In genomic region chr9:25041665-25042064, GRCm38 (mm10) we compare ENCODE assay signal across 9 mouse cellular contexts. TPM values are rescaled to one million over a fixed set of nuclear protein-coding genes. Genes with fewer than 3 reads are reported as not detected.
DNase-seq lines count a peak whose midpoint lies in the region; ATAC-seq and TF ChIP-seq lines count a peak whose summit lies in the region.
"Had no signal": no experiment of that assay in that cellular context is flagged by ENCODE, and none has a peak within 500 bp of the region (broad histone marks: within the 10 kb centered on the region; RNA-seq: fewer than 3 reads in every experiment).

No protein-coding gene starts in this region.

- TF ChIP-seq CTCF in layer of hippocampus, adult 2 months (conservative IDR thresholded peaks at IDR 0.05) = peak; percentile 93

- no peak overlapping the region for H3K27ac ChIP-seq in heart, embryonic 12.5 days (ENCODE audit: poor library complexity, severe bottlenecking)
- H3K27ac ChIP-seq in forebrain, embryonic 13.5 days = no peak overlapping the region
- no peak overlapping the region for H3K27ac ChIP-seq in layer of hippocampus, adult 2 months
- H3K27ac ChIP-seq in midbrain, embryonic 13.5 days = no peak overlapping the region

- no peaks in the 10 kb centered on the region for H3K27me3 ChIP-seq in heart, embryonic 12.5 days (replicated peaks)
- no peaks in the 10 kb centered on the region for H3K27me3 ChIP-seq in forebrain, embryonic 13.5 days
- H3K27me3 ChIP-seq in midbrain, embryonic 13.5 days = no peaks in the 10 kb centered on the region

- H3K4me2 ChIP-seq in heart, embryonic 12.5 days = no peak overlapping the region
- H3K4me2 ChIP-seq in forebrain, embryonic 13.5 days = no peak overlapping the region
- H3K4me2 ChIP-seq in midbrain, embryonic 13.5 days (replicated peaks) = no peak overlapping the region

- peak; percentile 49 for DNase-seq in heart, adult 11 months
- peak; percentile 31 for DNase-seq in A20 (ENCODE audit: low read depth, low spot score)
- DNase-seq in adrenal gland, postnatal 14 days = peak; percentile 41
- DNase-seq in layer of hippocampus, adult 2 months (ENCODE audit: low spot score in 2 of 2) = peak; percentile 38 to 69
- no peak for DNase-seq in gastrocnemius, postnatal 14 days

- intact Hi-C loops in gastrocnemius, postnatal 14 days (cut with DNase I; ENCODE audit: low total_unique reads) = no loop called here

- whole genome bisulfite sequencing in heart, embryonic 12.5 days = 21% methylated on average over 6 of the region's 6 CpGs
- 28% methylated on average over 6 of the region's 6 CpGs for WGBS in forebrain, embryonic 13.5 days
- 30% methylated on average over 6 of the region's 6 CpGs for WGBS in midbrain, embryonic 13.5 days

- H3K9me3 ChIP-seq in heart, embryonic 12.5 days (replicated peaks) = no peaks in the 10 kb centered on the region
- H3K9me3 ChIP-seq in forebrain, embryonic 13.5 days (replicated peaks) = no peaks in the 10 kb centered on the region
- H3K9me3 ChIP-seq in midbrain, embryonic 13.5 days = no peaks in the 10 kb centered on the region

- H3K36me3 ChIP-seq in heart, embryonic 12.5 days = no peaks in the 10 kb centered on the region
- H3K36me3 ChIP-seq in forebrain, embryonic 13.5 days (ENCODE audit: poor library complexity, severe bottlenecking) = no peaks in the 10 kb centered on the region
- no peaks in the 10 kb centered on the region for H3K36me3 ChIP-seq in midbrain, embryonic 13.5 days

- no peak overlapping the region for H3K4me3 ChIP-seq in heart, embryonic 12.5 days
- no peak overlapping the region for H3K4me3 ChIP-seq in forebrain, embryonic 13.5 days
- H3K4me3 ChIP-seq in layer of hippocampus, adult 2 months = no peak overlapping the region
- H3K4me3 ChIP-seq in midbrain, embryonic 13.5 days (replicated peaks) = no peak overlapping the region

- H3K4me1 ChIP-seq in heart, embryonic 12.5 days (replicated peaks) = peaks cover 9% of the 10 kb centered on the region; the same call in 1 of the 2 replicates
- no peaks in the 10 kb centered on the region for H3K4me1 ChIP-seq in forebrain, embryonic 13.5 days
- no peaks in the 10 kb centered on the region for H3K4me1 ChIP-seq in midbrain, embryonic 13.5 days (replicated peaks)

- no peak for ATAC-seq in heart, embryonic 12.5 days (ENCODE audit: insufficient number of reproducible peaks, low FRiP score)
- peak; percentile 50; the same call in 1 of the 2 replicates for ATAC-seq in forebrain, embryonic 13.5 days
- ATAC-seq in midbrain, embryonic 13.5 days = peak; percentile 40; the same call in 1 of the 2 replicates

- no peak overlapping the region for H3K9ac ChIP-seq in heart, embryonic 12.5 days
- no peak overlapping the region for H3K9ac ChIP-seq in forebrain, embryonic 13.5 days
- no peak overlapping the region for H3K9ac ChIP-seq in midbrain, embryonic 13.5 days (replicated peaks)

RNA-seq across cellular contexts. Expression of gene Gm10181, which starts 47.6 kb away (rescaled TPM):
- polyA plus RNA-seq in heart, embryonic 12.5 days (2016; fragmentation: Nextera tagmentation; extraction: Ambion mirVana) = not detected in 2 replicates
- not detected in 2 replicates for total RNA-seq in adrenal gland, postnatal 14 days (2021)
- not detected in 2 replicates for polyA plus RNA-seq in forebrain, embryonic 13.5 days (2015; fragmentation: Nextera tagmentation; extraction: Ambion mirVana)
- total RNA-seq in layer of hippocampus, adult 2 months (2021) = not detected
- polyA plus RNA-seq in midbrain, embryonic 13.5 days (2015; fragmentation: Nextera tagmentation; extraction: Ambion mirVana) = not detected in 2 replicates
- total RNA-seq in gastrocnemius, postnatal 14 days (2021) = not detected
- total RNA-seq: layer of hippocampus, postnatal 25 days had no signal
